Mouse (Mus musculus) lung, postnatal 0 days (tissue): ENCODE measurements around the gene Ptprg.

Source experiments
- CTCF ChIP-seq: IDR thresholded peaks from 2 replicates; pipeline ENCODE4 v1.5.1; 2016; ENCODE audit warnings: antibody characterized with exemption, mild to moderate bottlenecking
- EP300 ChIP-seq: IDR thresholded peaks from 2 replicates; pipeline ENCODE4 v1.6.1; 2016; ENCODE audit warnings: antibody characterized with exemption, mild to moderate bottlenecking, control low read depth

DNA sequence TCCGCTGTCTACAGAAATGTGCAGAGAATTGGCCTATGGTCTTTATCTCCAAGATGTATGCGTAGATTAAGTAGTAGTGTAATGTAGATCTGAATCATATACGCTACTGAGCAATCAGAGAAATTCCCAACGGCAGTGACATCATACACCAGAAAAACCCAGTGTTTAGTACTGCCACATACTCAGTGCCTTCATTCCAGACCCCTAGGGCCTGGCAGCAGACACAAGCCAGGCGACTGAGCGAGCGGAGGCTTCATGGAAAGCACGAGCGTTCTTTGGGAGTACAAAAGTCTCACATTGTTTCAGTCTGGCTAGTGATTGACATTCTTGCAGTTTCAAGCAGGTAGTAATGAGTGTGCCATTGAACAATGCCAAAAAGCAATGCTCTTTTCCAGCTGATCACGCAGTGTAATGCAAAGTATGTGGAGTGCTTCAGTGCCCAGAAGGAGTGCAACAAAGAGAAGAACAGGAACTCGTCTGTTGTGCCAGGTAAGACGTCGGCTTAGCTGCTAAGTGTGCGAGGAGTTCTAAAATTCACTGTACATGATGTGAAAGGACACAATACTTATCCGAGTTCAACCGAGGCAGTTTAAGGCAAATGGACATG, 665.3 kb downstream of the Ptprg start:
- TF ChIP-seq CTCF (no peak), EP300 (no peak)
